23 mouse cellular contexts compared by ENCODE assay signal in genomic region chr13:38425294-38425693, GRCm38 (mm10).
DNase-seq lines count a peak whose midpoint lies in the region; ATAC-seq and TF ChIP-seq lines count a peak whose summit lies in the region.
"Had no signal": no experiment of that assay in that cellular context is flagged by ENCODE, and none has a peak within 500 bp of the region (broad histone marks: within the 10 kb centered on the region; RNA-seq: fewer than 3 reads in every experiment).

No protein-coding gene starts in this region.

- H3K27ac ChIP-seq in kidney, adult 2 months (ENCODE audit: insufficient read depth, low read depth, low read length): no peak overlapping the region
- H3K27ac ChIP-seq in intestine, postnatal 0 days (ENCODE audit: low read depth, low read length): no peak overlapping the region
- no peak overlapping the region for H3K27ac ChIP-seq in midbrain, embryonic 10.5 days (replicated peaks)
- H3K27ac ChIP-seq: embryonic facial prominence, embryonic 10.5 days; embryonic facial prominence, embryonic 12.5 days; forebrain, embryonic 13.5 days; forebrain, embryonic 15.5 days had no signal

- WGBS in kidney, adult 2 months: 69% methylated on average over 6 of the region's 6 CpGs
- 49% methylated on average over 6 of the region's 6 CpGs for WGBS in intestine, postnatal 0 days
- 58% methylated on average over 6 of the region's 6 CpGs for WGBS in midbrain, embryonic 10.5 days

- DNase-seq in kidney, adult 9 months: peak; percentile 30
- DNase-seq in kidney, adult 2 months: no peak
- no peak for DNase-seq in right cerebral cortex, postnatal 25 days
- no peak for DNase-seq in midbrain, embryonic 10.5 days (ENCODE audit: low spot score)
- DNase-seq: adrenal gland, adult 8-10 months; adrenal gland, postnatal 14 days; adrenal gland, postnatal 36 days; B cell, adult 2 months; cerebellum, adult 11-12 months; cerebellum, adult 2 months; cerebellum, adult 9-10 months; cerebellum, postnatal 10 days; cerebellum, postnatal 25 days had no signal

- no peaks in the 10 kb centered on the region for H3K36me3 ChIP-seq in kidney, adult 2 months (ENCODE audit: control insufficient read depth, insufficient read depth, low read length)
- H3K36me3 ChIP-seq in intestine, postnatal 0 days (ENCODE audit: control insufficient read depth, insufficient read depth): no peaks in the 10 kb centered on the region
- H3K36me3 ChIP-seq in midbrain, embryonic 10.5 days: no peaks in the 10 kb centered on the region
- H3K36me3 ChIP-seq: embryonic facial prominence, embryonic 10.5 days; embryonic facial prominence, embryonic 12.5 days; forebrain, embryonic 15.5 days; G1E had no signal

- H3K27me3 ChIP-seq in kidney, adult 2 months (replicated peaks; ENCODE audit: control insufficient read depth, insufficient read depth, low read length): no peaks in the 10 kb centered on the region
- no peaks in the 10 kb centered on the region for H3K27me3 ChIP-seq in intestine, postnatal 0 days (replicated peaks; ENCODE audit: control insufficient read depth, insufficient read depth, low read length)
- no peaks in the 10 kb centered on the region for H3K27me3 ChIP-seq in midbrain, embryonic 10.5 days (ENCODE audit: low read depth, poor library complexity, severe bottlenecking)
- H3K27me3 ChIP-seq: CH12.LX; embryonic facial prominence, embryonic 12.5 days; forebrain, embryonic 13.5 days; forebrain, embryonic 15.5 days; Patski had no signal

- H3K9me3 ChIP-seq in intestine, postnatal 0 days (ENCODE audit: control insufficient read depth): no peaks in the 10 kb centered on the region
- 0 out of 2 replicates have a peak, but pooled peaks cover 2% of the 10 kb centered on the region for H3K9me3 ChIP-seq in midbrain, embryonic 10.5 days (replicated peaks)
- H3K9me3 ChIP-seq: embryonic facial prominence, embryonic 12.5 days; forebrain, embryonic 13.5 days; forebrain, embryonic 15.5 days; G1E had no signal

- H3K9ac ChIP-seq in intestine, postnatal 0 days (ENCODE audit: low read depth, low read length): no peak overlapping the region
- H3K9ac ChIP-seq: embryonic facial prominence, embryonic 12.5 days; forebrain, embryonic 13.5 days; forebrain, embryonic 15.5 days had no signal

- no peak for TF ChIP-seq POLR2A in kidney, adult 2 months (IDR thresholded peaks at IDR 0.05; ENCODE audit: low read depth, low read length)

- H3K4me3 ChIP-seq in kidney, adult 2 months (ENCODE audit: insufficient read depth, low read depth, low read length): no peak overlapping the region
- no peak overlapping the region for H3K4me3 ChIP-seq in intestine, postnatal 0 days (ENCODE audit: low read depth, low read length)
- no peak overlapping the region for H3K4me3 ChIP-seq in midbrain, embryonic 10.5 days
- H3K4me3 ChIP-seq: embryonic facial prominence, embryonic 10.5 days; embryonic facial prominence, embryonic 12.5 days; forebrain, embryonic 13.5 days; forebrain, embryonic 15.5 days had no signal

- TF ChIP-seq CTCF in kidney, adult 2 months (conservative IDR thresholded peaks at IDR 0.05; ENCODE audit: insufficient read depth, insufficient read length, low read depth, low read length): no peak
- TF ChIP-seq CTCF in intestine, postnatal 0 days (IDR thresholded peaks at IDR 0.05; ENCODE audit: low read depth): 0 out of 2 replicates have a peak, but pooled peaks have one; percentile 27

- ATAC-seq in intestine, postnatal 0 days: peak; percentile 47; the same call in 1 of the 2 replicates
- ATAC-seq: activated CD4-positive, CD25-positive, alpha-beta regulatory T cell, adult 4 months; CD4-positive, CD25-positive, alpha-beta regulatory T cell, adult 4 months; forebrain, embryonic 13.5 days; forebrain, embryonic 15.5 days; Patski had no signal

- peaks cover 14% of the 10 kb centered on the region; the same call in 1 of the 2 replicates for H3K4me1 ChIP-seq in kidney, adult 2 months (ENCODE audit: control insufficient read depth, insufficient read depth, low read length)
- no peaks in the 10 kb centered on the region for H3K4me1 ChIP-seq in intestine, postnatal 0 days (replicated peaks; ENCODE audit: control insufficient read depth, insufficient read depth, low read length)
- H3K4me1 ChIP-seq in midbrain, embryonic 10.5 days: peaks cover 11% of the 10 kb centered on the region
- H3K4me1 ChIP-seq: embryonic facial prominence, embryonic 10.5 days; embryonic facial prominence, embryonic 12.5 days; forebrain, embryonic 13.5 days; forebrain, embryonic 15.5 days had no signal

- H3K4me2 ChIP-seq in intestine, postnatal 0 days (replicated peaks; ENCODE audit: low read depth): no peak overlapping the region
- H3K4me2 ChIP-seq: embryonic facial prominence, embryonic 12.5 days; forebrain, embryonic 13.5 days; forebrain, embryonic 15.5 days had no signal
